Mouse (Mus musculus) limb, embryonic 10.5 days (tissue): ENCODE data around the gene Ethe1. TPM values are rescaled to one million over a fixed set of nuclear protein-coding genes. Genes with fewer than 3 reads are reported as not detected.
A peak's percentile ranks its signal among the peaks of the same experiment; 100 is the strongest.
"Not testable (repeated sequence)": the region's sequence is repeated elsewhere in the genome, so short reads cannot be mapped to it uniquely, and the experiment has no call there.

Experiments
- DNase-seq: peaks from one replicate; pipeline ENCODE4 v3.0.0-alpha.2; 2017; ENCODE audit warnings: low spot score
- H3K27ac ChIP-seq: fragments of 300-500 bp; sonication (generic); 2 replicates; pipeline ENCODE4 v1.5.1; 2016; ENCODE audit warnings: mild to moderate bottlenecking
- H3K27me3 ChIP-seq: fragments of 300-500 bp; sonication (generic); 2 replicates; pipeline ENCODE4 v1.6.1; 2016; ENCODE audit warnings: low read depth, mild to moderate bottlenecking; ENCODE audit not compliant: poor library complexity, severe bottlenecking
- H3K36me3 ChIP-seq: fragments of 300-500 bp; sonication (generic); 2 replicates; pipeline ENCODE4 v1.6.1; 2016; ENCODE audit warnings: mild to moderate bottlenecking, moderate library complexity
- H3K4me1 ChIP-seq: fragments of 300-500 bp; sonication (generic); 2 replicates; pipeline ENCODE4 v1.6.1; 2016
- H3K4me3 ChIP-seq: fragments of 300-500 bp; sonication (generic); 2 replicates; pipeline ENCODE4 v1.5.1; 2016; ENCODE audit warnings: mild to moderate bottlenecking, moderate library complexity
- H3K9me3 ChIP-seq: fragments of 300-500 bp; sonication (generic); replicated peaks from 2 replicates; pipeline ENCODE4 v1.6.1; 2016; ENCODE audit warnings: mild to moderate bottlenecking
- WGBS: fragments of 180-500 bp; shearing (Covaris S2); methylation state at CpG from one replicate; pipeline ENCODE4 v1.1.7; 2016; 5-methylcytosine and 5-hydroxymethylcytosine counted together
- polyA plus RNA-seq: library from polyadenylated mRNA; unstranded; fragments of >200 nt; fragmentation: Nextera tagmentation; extraction: Ambion mirVana; gene quantifications from 2 replicates; pipeline ENCODE4 v1.2.1, GENCODE M21; 2016

The Ethe1 gene
- polyA plus RNA-seq, 1 experiment from 2014 or later, result 31.9 TPM

- no peak overlapping the region for H3K4me3 ChIP-seq
- peaks cover 48% of the 10 kb centered on the region for H3K27me3 ChIP-seq
- peaks cover 15% of the 10 kb centered on the region; the same call in 1 of the 2 replicates for H3K36me3 ChIP-seq
- H3K4me1 ChIP-seq, result peaks cover 25% of the 10 kb centered on the region
- no peak for DNase-seq
- H3K9me3 ChIP-seq, result no peaks in the 10 kb centered on the region
- 41% methylated on average over 6 of the region's 6 CpGs for WGBS
- H3K27ac ChIP-seq, result no peak overlapping the region
Measured at GRCm38 (mm10) chr7:24608017-24608416, 20.7 kb downstream of the Ethe1 start.

GRCm38 (mm10) chr7:24608561-24608960, 21.2 kb downstream of the Ethe1 start:
- Histone ChIP-seq H3K36me3 (peaks cover 15% of the 10 kb centered on the region; the same call in 1 of the 2 replicates), H3K27me3 (peaks cover 54% of the 10 kb centered on the region), H3K4me3 (no peak overlapping the region), H3K27ac (no peak overlapping the region), H3K4me1 (peaks cover 25% of the 10 kb centered on the region), H3K9me3 (no peaks in the 10 kb centered on the region)
- 71% methylated on average over 8 of the region's 8 CpGs for WGBS
- DNase-seq, result no peak

- Histone ChIP-seq H3K36me3 (peaks cover 12% of the 10 kb centered on the region; the same call in 1 of the 2 replicates), H3K27ac (no peak within 1 kb of the TSS), H3K4me3 (peak within 1 kb of the TSS; percentile 51), H3K4me1 (peaks cover 25% of the 10 kb centered on the region), H3K27me3 (peaks cover 67% of the 10 kb centered on the region), H3K9me3 (no peaks in the 10 kb centered on the region)
- peak; percentile 48 for DNase-seq
- 2% methylated on average over 27 of the region's 27 CpGs for WGBS
Measured at GRCm38 (mm10) chr7:24610144-24610878, 23.0 kb downstream of the Ethe1 start, which contains the start of gene Phldb3. Gene Phldb3, plus strand, starts transcription at chr7:24610763.

GRCm38 (mm10) chr7:24610879-24611494, 23.6 kb downstream of the Ethe1 start:
- Histone ChIP-seq H3K36me3 (peaks cover 12% of the 10 kb centered on the region; the same call in 1 of the 2 replicates), H3K9me3 (no peaks in the 10 kb centered on the region), H3K27ac (no peak overlapping the region), H3K27me3 (peaks cover 67% of the 10 kb centered on the region), H3K4me1 (peaks cover 25% of the 10 kb centered on the region), H3K4me3 (peak overlapping the region; percentile 51)
- under 1% methylated on average over 36 of the region's 36 CpGs for WGBS
- peak; percentile 76 for DNase-seq

GRCm38 (mm10) chr7:24611709-24612108, 24.4 kb downstream of the Ethe1 start:
- Histone ChIP-seq H3K27ac (no peak overlapping the region), H3K36me3 (peaks cover 12% of the 10 kb centered on the region; the same call in 1 of the 2 replicates), H3K4me1 (peaks cover 25% of the 10 kb centered on the region), H3K27me3 (peaks cover 67% of the 10 kb centered on the region), H3K9me3 (no peaks in the 10 kb centered on the region), H3K4me3 (peak overlapping the region; percentile 51)
- DNase-seq, result no peak
- WGBS, result 14% methylated on average over 7 of the region's 7 CpGs

- Histone ChIP-seq H3K27me3 (peaks cover 67% of the 10 kb centered on the region), H3K4me1 (peaks cover 25% of the 10 kb centered on the region), H3K4me3 (peak overlapping the region; percentile 31), H3K9me3 (no peaks in the 10 kb centered on the region), H3K27ac (no peak overlapping the region), H3K36me3 (peaks cover 12% of the 10 kb centered on the region; the same call in 1 of the 2 replicates)
- peak; percentile 53 for DNase-seq
- 3% methylated on average over 27 of the region's 27 CpGs for WGBS
Measured at GRCm38 (mm10) chr7:24612308-24612910, 25.1 kb downstream of the Ethe1 start.

- Histone ChIP-seq H3K27ac (no peak overlapping the region), H3K9me3 (no peaks in the 10 kb centered on the region), H3K36me3 (no peaks in the 10 kb centered on the region), H3K4me1 (peaks cover 25% of the 10 kb centered on the region), H3K27me3 (peaks cover 64% of the 10 kb centered on the region), H3K4me3 (no peak overlapping the region)
- no peak for DNase-seq
- 79% methylated on average over 13 of the region's 13 CpGs for WGBS
Measured at GRCm38 (mm10) chr7:24614816-24615215, 27.5 kb downstream of the Ethe1 start.

GRCm38 (mm10) chr7:24617763-24618162, 30.4 kb downstream of the Ethe1 start:
- H3K9me3 ChIP-seq, result peaks cover 3% of the 10 kb centered on the region; the same call in 1 of the 2 replicates
- 81% methylated on average over 8 of the region's 8 CpGs for WGBS
- H3K27me3 ChIP-seq, result peaks cover 37% of the 10 kb centered on the region

GRCm38 (mm10) chr7:24618374-24618773, 31.0 kb downstream of the Ethe1 start:
- DNase-seq, H3K4me1 ChIP-seq, H3K9me3 ChIP-seq, H3K36me3 ChIP-seq, H3K27ac ChIP-seq, H3K4me3 ChIP-seq: not testable (repeated sequence)
- 91% methylated on average over 8 of the region's 8 CpGs for WGBS
- H3K27me3 ChIP-seq, result peaks cover 31% of the 10 kb centered on the region

More at GRCm38 (mm10) chr7:24617763-24618162, 30.4 kb downstream of the Ethe1 start:
- H3K36me3 ChIP-seq, result no peaks in the 10 kb centered on the region
- no peak overlapping the region for H3K4me3 ChIP-seq
- H3K27ac ChIP-seq, result no peak overlapping the region
- H3K4me1 ChIP-seq, result peaks cover 1% of the 10 kb centered on the region; the same call in 1 of the 2 replicates
- DNase-seq, result no peak

GRCm38 (mm10) chr7:24619671-24620397, 32.5 kb downstream of the Ethe1 start:
- Histone ChIP-seq H3K36me3 (no peaks in the 10 kb centered on the region), H3K9me3 (peaks cover 3% of the 10 kb centered on the region; the same call in 1 of the 2 replicates), H3K27ac (no peak overlapping the region), H3K27me3 (peaks cover 17% of the 10 kb centered on the region; the same call in 1 of the 2 replicates), H3K4me1 (no peaks in the 10 kb centered on the region; the same call in 1 of the 2 replicates), H3K4me3 (no peak overlapping the region)
- 52% methylated on average over 13 of the region's 13 CpGs for WGBS
- DNase-seq, result no peak

GRCm38 (mm10) chr7:24621193-24621592, 33.9 kb downstream of the Ethe1 start:
- Histone ChIP-seq H3K27me3 (peaks cover 23% of the 10 kb centered on the region), H3K27ac (no peak overlapping the region)

GRCm38 (mm10) chr7:24622967-24623366, 35.6 kb downstream of the Ethe1 start:
- no peak for DNase-seq
- Histone ChIP-seq H3K27me3 (peaks cover 35% of the 10 kb centered on the region), H3K4me1 (peaks cover 7% of the 10 kb centered on the region), H3K9me3 (peaks cover 3% of the 10 kb centered on the region; the same call in 1 of the 2 replicates), H3K27ac (no peak overlapping the region), H3K4me3 (no peak overlapping the region), H3K36me3 (no peaks in the 10 kb centered on the region)
- WGBS, result 80% methylated on average over 6 of the region's 6 CpGs

More at GRCm38 (mm10) chr7:24621193-24621592, 33.9 kb downstream of the Ethe1 start:
- WGBS, result 82% methylated on average over 3 of the region's 3 CpGs
- Histone ChIP-seq H3K36me3 (no peaks in the 10 kb centered on the region), H3K4me3 (no peak overlapping the region), H3K9me3 (peaks cover 3% of the 10 kb centered on the region; the same call in 1 of the 2 replicates), H3K4me1 (peaks cover 2% of the 10 kb centered on the region)
- no peak for DNase-seq
